Mouse (Mus musculus): ENCODE data around the gene Prelp. TPM values are rescaled to one million over a fixed set of nuclear protein-coding genes. Genes with fewer than 3 reads are reported as not detected.

The Prelp gene
- polyA plus RNA-seq (2012; rRNA removed; ENCODE audit: low replicate concordance): 68.2 and 519 TPM in 2 replicates

DNA sequence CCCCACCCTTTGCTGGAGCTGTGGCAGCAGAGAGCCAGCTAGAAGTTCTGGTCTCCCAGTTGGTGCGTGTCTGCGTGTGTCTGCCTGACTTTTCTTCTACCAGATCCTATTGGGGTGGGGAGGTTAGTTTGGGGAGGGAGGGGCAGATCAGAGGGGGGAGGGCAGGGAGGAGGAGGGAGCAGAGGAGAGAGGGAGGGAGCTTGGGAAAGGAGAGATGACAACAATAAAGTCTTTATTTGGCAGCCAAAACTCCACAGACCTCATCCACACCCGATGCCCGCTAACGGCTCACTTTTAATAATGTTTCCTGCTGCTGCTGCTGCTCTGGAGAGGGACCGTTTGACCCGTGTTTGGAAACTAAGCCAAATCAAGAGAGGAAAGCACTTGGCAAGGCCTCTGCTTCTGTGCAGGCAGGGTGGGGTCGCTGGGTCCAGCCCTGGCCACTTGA, at the start of gene Prelp:
Gene Prelp, minus strand, starts transcription at position 111 of the 448 bp plus-strand sequence.

DNA sequence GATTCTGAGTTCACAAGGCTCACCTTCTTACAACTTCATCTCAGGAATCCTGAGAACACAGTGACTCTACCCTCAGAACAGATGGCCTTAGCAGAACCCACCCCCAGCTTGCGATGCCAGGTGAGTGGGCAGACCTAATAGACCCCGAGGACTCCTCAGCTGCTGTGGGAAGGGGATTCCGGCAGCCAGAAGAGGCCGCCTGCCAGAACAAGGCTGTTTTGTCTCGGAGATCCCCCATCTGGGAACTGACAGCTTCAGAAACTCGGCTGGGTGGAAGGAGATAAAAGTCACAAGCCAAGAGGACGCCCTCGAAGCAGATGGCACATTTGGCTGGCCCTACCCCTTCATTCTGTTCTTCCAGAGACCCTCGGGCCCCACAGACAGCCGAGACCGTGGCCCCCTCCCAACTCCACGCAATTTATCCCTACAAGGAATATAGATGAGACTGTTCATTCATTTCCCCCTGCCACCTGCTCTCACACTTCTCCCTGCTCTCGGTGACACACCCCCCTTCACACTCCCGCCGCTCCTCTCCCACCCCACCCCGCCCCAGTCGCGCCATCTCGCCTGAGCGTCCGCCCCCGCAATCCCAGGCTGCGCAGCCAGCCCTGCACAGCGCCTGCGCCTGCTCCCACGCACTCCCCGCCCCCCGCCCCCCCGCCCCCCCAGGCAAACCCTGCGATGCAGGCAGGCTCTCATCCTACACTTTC, 13.1 kb downstream of the Prelp start, which contains the start of gene Optc:
Gene Optc, minus strand, starts transcription at position 51 of the 710 bp plus-strand sequence.

Other genes starting within 250 kb of the Prelp start
- 0.92 and 3.0 TPM in 2 replicates for gene Lax1, start 231.3 kb downstream of the Prelp start, polyA plus RNA-seq (2012; rRNA removed; ENCODE audit: low replicate concordance)
- 38.6 and 62.2 TPM in 2 replicates for gene Atp2b4, start 120.4 kb downstream of the Prelp start, polyA plus RNA-seq (2012; rRNA removed; ENCODE audit: low replicate concordance)
- gene Optc, start 13.4 kb downstream of the Prelp start, polyA plus RNA-seq (2012; rRNA removed; ENCODE audit: low replicate concordance): 3.3 and 20.3 TPM in 2 replicates
- gene Fmod, start 115.8 kb upstream of the Prelp start, polyA plus RNA-seq (2012; rRNA removed; ENCODE audit: low replicate concordance): 8.9 and 14.8 TPM in 2 replicates
- 46.0 and 55.4 TPM in 2 replicates for gene Btg2, start 157.7 kb upstream of the Prelp start, polyA plus RNA-seq (2012; rRNA removed; ENCODE audit: low replicate concordance)
- gene Chit1, start 189.8 kb upstream of the Prelp start, polyA plus RNA-seq (2012; rRNA removed; ENCODE audit: low replicate concordance): not detected in 2 replicates

All from subcutaneous adipose tissue, adult 2 months (tissue).